Mouse (Mus musculus): ENCODE results near the gene Cd5l.

DNA sequence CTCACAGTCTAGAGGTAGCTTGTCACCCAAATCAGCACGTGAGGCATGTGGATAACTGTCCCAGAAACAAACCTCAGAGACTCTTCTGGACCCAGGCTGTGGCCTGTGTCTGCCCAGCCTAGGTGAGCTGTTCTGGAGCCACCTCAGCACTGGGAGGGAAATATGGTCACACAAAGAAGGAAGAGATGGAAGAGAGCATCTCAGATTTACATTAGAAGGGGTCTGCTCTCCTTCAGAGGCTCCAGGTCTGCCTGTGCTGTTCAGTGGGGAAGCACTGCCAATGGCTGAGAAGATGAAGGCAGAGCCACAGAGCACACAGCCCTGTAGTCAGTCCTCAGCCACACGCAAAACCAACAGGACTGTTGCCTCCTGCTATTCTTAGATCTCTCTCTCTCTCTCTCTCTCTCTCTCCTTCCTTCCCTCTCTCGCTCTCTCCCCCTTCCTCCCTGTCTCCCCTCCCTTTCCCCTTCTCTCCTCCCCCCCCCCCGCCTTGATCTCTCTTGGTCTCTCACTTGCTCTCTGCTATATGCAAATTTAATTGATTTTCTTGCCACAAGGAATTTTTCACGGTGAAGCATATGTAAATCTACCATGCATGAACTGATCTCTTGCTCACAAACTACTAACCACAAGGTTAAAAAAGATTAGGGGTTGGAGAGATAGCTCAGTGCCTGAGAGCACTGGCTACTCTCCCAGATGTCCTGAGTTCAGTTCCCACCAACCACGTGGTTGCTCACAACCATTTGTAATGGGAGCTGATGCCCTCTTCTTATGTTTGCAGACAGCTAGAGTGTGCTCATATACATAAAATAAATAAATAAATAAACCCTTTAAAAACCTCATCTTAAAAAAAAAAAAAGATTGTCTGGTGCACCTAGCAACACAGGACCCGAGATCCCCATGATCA lies 24.4 kb downstream of the Cd5l start:
- TF ChIP-seq GATA1 (IDR thresholded peaks at IDR 0.05; ENCODE audit: borderline replicate concordance, low read length) (no peak), FLI1 (IDR thresholded peaks at IDR 0.05; ENCODE audit: low read length) (no peak)

All from megakaryocyte, embryonic 14.5 days (primary cell).